Mouse (Mus musculus) stomach, embryonic 16.5 days (tissue): Measurements from ENCODE around the gene Gm15737. TPM values are rescaled to one million over a fixed set of nuclear protein-coding genes. Genes with fewer than 3 reads are reported as not detected.
A peak's percentile ranks its signal among the peaks of the same experiment; 100 is the strongest.

Experiments
- ATAC-seq: fragments of 200-750 bp; cut with Nextera tagmentation; 2 replicates; pipeline ENCODE4 v1.8.0; 2017; ENCODE audit warnings: moderate number of reproducible peaks, moderate TSS enrichment; ENCODE audit not compliant: insufficient read depth, low FRiP score
- H3K27ac ChIP-seq: fragments of 300-500 bp; sonication (generic); 2 replicates; pipeline ENCODE4 v1.5.1; 2014; ENCODE audit warnings: low read length
- H3K27me3 ChIP-seq: fragments of 300-500 bp; sonication (generic); 2 replicates; pipeline ENCODE4 v1.6.1; 2014; ENCODE audit warnings: low read length, control low read depth, mixed read lengths; ENCODE audit not compliant: control insufficient read depth, insufficient read depth
- H3K36me3 ChIP-seq: fragments of 300-500 bp; sonication (generic); 2 replicates; pipeline ENCODE4 v1.6.1; 2014; ENCODE audit warnings: low read length; ENCODE audit not compliant: control insufficient read depth, insufficient read depth
- H3K4me1 ChIP-seq: fragments of 300-500 bp; sonication (generic); 2 replicates; pipeline ENCODE4 v1.6.1; 2014; ENCODE audit warnings: low read length, control low read depth, mixed read lengths; ENCODE audit not compliant: control insufficient read depth, insufficient read depth
- H3K4me2 ChIP-seq: fragments of 300-500 bp; sonication (generic); 2 replicates; pipeline ENCODE4 v1.6.1; 2014; ENCODE audit warnings: low read depth, low read length, mixed read lengths
- H3K4me3 ChIP-seq: fragments of 300-500 bp; sonication (generic); replicated peaks from 2 replicates; pipeline ENCODE4 v1.5.1; 2014; ENCODE audit warnings: mild to moderate bottlenecking, low read length
- H3K9ac ChIP-seq: fragments of 300-500 bp; sonication (generic); 2 replicates; pipeline ENCODE4 v1.6.1; 2014; ENCODE audit warnings: low read length
- H3K9me3 ChIP-seq: fragments of 300-500 bp; sonication (generic); replicated peaks from 2 replicates; pipeline ENCODE4 v1.6.1; 2016; ENCODE audit warnings: low read length, control low read depth; ENCODE audit not compliant: control insufficient read depth
- WGBS: fragments of 180-500 bp; shearing (Covaris S2); extraction: QIAGEN DNeasy Blood & Tissue Kit; methylation state at CpG from one replicate; pipeline ENCODE4 v1.1.7; 2014; 5-methylcytosine and 5-hydroxymethylcytosine counted together
- polyA plus RNA-seq: library from polyadenylated mRNA; unstranded; fragments of >200 nt; fragmentation: Nextera tagmentation; extraction: Ambion mirVana; gene quantifications from 2 replicates; pipeline ENCODE4 v1.2.1, GENCODE M21; 2015

Gene Gm15737
- polyA plus RNA-seq, 1 experiment from 2014 or later = 0.25 TPM

GRCm38 (mm10) chr6:92879700-92880265 lies 10.6 kb downstream of the Gm15737 start:
- WGBS = 81% methylated on average over 14 of the region's 14 CpGs
- Histone ChIP-seq H3K4me2 (no peak overlapping the region), H3K36me3 (peaks cover 8% of the 10 kb centered on the region; the same call in 1 of the 2 replicates), H3K4me3 (no peak overlapping the region), H3K9me3 (no peaks in the 10 kb centered on the region), H3K27ac (no peak overlapping the region), H3K27me3 (no peaks in the 10 kb centered on the region), H3K9ac (no peak overlapping the region), H3K4me1 (no peaks in the 10 kb centered on the region)
- no peak for ATAC-seq

- Histone ChIP-seq H3K27ac (no peak overlapping the region), H3K4me3 (no peak overlapping the region), H3K4me1 (no peaks in the 10 kb centered on the region), H3K9me3 (no peaks in the 10 kb centered on the region), H3K27me3 (no peaks in the 10 kb centered on the region), H3K9ac (no peak overlapping the region), H3K36me3 (peaks cover 11% of the 10 kb centered on the region; the same call in 1 of the 2 replicates), H3K4me2 (no peak overlapping the region)
- no peak for ATAC-seq
- 75% methylated on average over 5 of the region's 5 CpGs for WGBS
These were observed 13.3 kb downstream of the Gm15737 start for GRCm38 (mm10) chr6:92882446-92882845.

- Histone ChIP-seq H3K4me3 (no peak overlapping the region), H3K27ac (no peak overlapping the region), H3K36me3 (peaks cover 9% of the 10 kb centered on the region; the same call in 1 of the 2 replicates), H3K4me1 (no peaks in the 10 kb centered on the region), H3K27me3 (no peaks in the 10 kb centered on the region), H3K9me3 (no peaks in the 10 kb centered on the region), H3K9ac (no peak overlapping the region), H3K4me2 (no peak overlapping the region)
- WGBS = 69% methylated on average over 9 of the region's 9 CpGs
- no peak for ATAC-seq
These were observed 14.2 kb downstream of the Gm15737 start for GRCm38 (mm10) chr6:92883131-92883900.

GRCm38 (mm10) chr6:92891535-92891934 lies 22.4 kb downstream of the Gm15737 start:
- 32% methylated on average over 1 of the region's 1 CpGs for WGBS
- Histone ChIP-seq H3K36me3 (no peaks in the 10 kb centered on the region; the same call in 1 of the 2 replicates), H3K27ac (no peak overlapping the region), H3K9me3 (no peaks in the 10 kb centered on the region), H3K4me1 (no peaks in the 10 kb centered on the region), H3K9ac (no peak overlapping the region), H3K4me2 (no peak overlapping the region), H3K4me3 (no peak overlapping the region), H3K27me3 (no peaks in the 10 kb centered on the region)
- ATAC-seq = no peak

- peak; percentile 58; the same call in 1 of the 2 replicates for ATAC-seq
- H3K27ac ChIP-seq = no peak overlapping the region
- H3K4me2 ChIP-seq = no peak overlapping the region
- 71% methylated on average over 1 of the region's 1 CpGs for WGBS
- H3K36me3 ChIP-seq = 0 out of 2 replicates have a peak, but pooled peaks cover 3% of the 10 kb centered on the region
- H3K27me3 ChIP-seq = no peaks in the 10 kb centered on the region
- H3K9ac ChIP-seq = no peak overlapping the region
- 0 out of 2 replicates have a peak, but pooled peaks cover 5% of the 10 kb centered on the region for H3K4me1 ChIP-seq
- no peaks in the 10 kb centered on the region for H3K9me3 ChIP-seq
- H3K4me3 ChIP-seq = no peak overlapping the region
These were observed 34.9 kb downstream of the Gm15737 start for GRCm38 (mm10) chr6:92904037-92904436.

GRCm38 (mm10) chr6:92904491-92904890 lies 35.3 kb downstream of the Gm15737 start:
- Histone ChIP-seq H3K9me3 (no peaks in the 10 kb centered on the region), H3K9ac (no peak overlapping the region), H3K4me2 (no peak overlapping the region), H3K27me3 (no peaks in the 10 kb centered on the region), H3K4me3 (no peak overlapping the region), H3K4me1 (0 out of 2 replicates have a peak, but pooled peaks cover 5% of the 10 kb centered on the region), H3K27ac (no peak overlapping the region), H3K36me3 (0 out of 2 replicates have a peak, but pooled peaks cover 3% of the 10 kb centered on the region)
- WGBS = 29% methylated on average over 2 of the region's 2 CpGs
- no peak for ATAC-seq

GRCm38 (mm10) chr6:92905922-92906321 lies 36.8 kb downstream of the Gm15737 start:
- Histone ChIP-seq H3K27ac (no peak overlapping the region), H3K9ac (no peak overlapping the region), H3K4me2 (no peak overlapping the region), H3K4me3 (no peak overlapping the region), H3K36me3 (0 out of 2 replicates have a peak, but pooled peaks cover 3% of the 10 kb centered on the region), H3K27me3 (no peaks in the 10 kb centered on the region), H3K9me3 (no peaks in the 10 kb centered on the region), H3K4me1 (0 out of 2 replicates have a peak, but pooled peaks cover 5% of the 10 kb centered on the region)
- ATAC-seq = no peak
- WGBS = 28% methylated on average over 5 of the region's 5 CpGs

GRCm38 (mm10) chr6:92909361-92909760 lies 40.2 kb downstream of the Gm15737 start:
- H3K4me3 ChIP-seq = no peak overlapping the region
- no peak for ATAC-seq
- no peaks in the 10 kb centered on the region for H3K9me3 ChIP-seq
- WGBS = 57% methylated on average over 8 of the region's 8 CpGs
- no peak overlapping the region for H3K27ac ChIP-seq
- H3K36me3 ChIP-seq = 0 out of 2 replicates have a peak, but pooled peaks cover 3% of the 10 kb centered on the region
- 0 out of 2 replicates have a peak, but pooled peaks cover 5% of the 10 kb centered on the region for H3K4me1 ChIP-seq
- no peaks in the 10 kb centered on the region for H3K27me3 ChIP-seq
- H3K4me2 ChIP-seq = no peak overlapping the region
- no peak overlapping the region for H3K9ac ChIP-seq

GRCm38 (mm10) chr6:92910611-92911010 lies 41.5 kb downstream of the Gm15737 start:
- H3K27me3 ChIP-seq = no peaks in the 10 kb centered on the region
- no peak overlapping the region for H3K4me2 ChIP-seq
- no peaks in the 10 kb centered on the region for H3K4me1 ChIP-seq
- no peak overlapping the region for H3K4me3 ChIP-seq
- WGBS = 78% methylated on average over 3 of the region's 3 CpGs
- H3K36me3 ChIP-seq = 0 out of 2 replicates have a peak, but pooled peaks cover 3% of the 10 kb centered on the region
- no peak overlapping the region for H3K27ac ChIP-seq
- H3K9me3 ChIP-seq = no peaks in the 10 kb centered on the region
- H3K9ac ChIP-seq = no peak overlapping the region
- ATAC-seq = no peak
